Mouse (Mus musculus) layer of hippocampus, adult 2 months (tissue): ENCODE data around the gene Pip5k1c. TPM values are rescaled to one million over a fixed set of nuclear protein-coding genes. Genes with fewer than 3 reads are reported as not detected.

Experiments
- DNase-seq, 2 experiments: peaks; one replicate each; pipeline ENCODE4 v3.0.0; 2022; ENCODE audit warnings: low spot score in 2 of 2
- H3K27ac ChIP-seq: fragments of 200-600 bp; 2 replicates; pipeline ENCODE4 v1.8.1; 2022
- H3K4me3 ChIP-seq: fragments of 200-600 bp; 2 replicates; pipeline ENCODE4 v1.8.1; 2022; ENCODE audit warnings: mild to moderate bottlenecking
- CTCF ChIP-seq: fragments of 200-600 bp; conservative IDR thresholded peaks from 2 replicates; pipeline ENCODE4 v1.8.1; 2022; ENCODE audit warnings: antibody characterized with exemption, mild to moderate bottlenecking, moderate library complexity
- total RNA-seq, 2 experiments: library from RNA; stranded (reverse); gene quantifications; 2 replicates each; pipeline ENCODE4 v1.2.3; 2021

The Pip5k1c gene
- total RNA-seq, 2 experiments from 2014 or later: 308 to 314 TPM

DNA sequence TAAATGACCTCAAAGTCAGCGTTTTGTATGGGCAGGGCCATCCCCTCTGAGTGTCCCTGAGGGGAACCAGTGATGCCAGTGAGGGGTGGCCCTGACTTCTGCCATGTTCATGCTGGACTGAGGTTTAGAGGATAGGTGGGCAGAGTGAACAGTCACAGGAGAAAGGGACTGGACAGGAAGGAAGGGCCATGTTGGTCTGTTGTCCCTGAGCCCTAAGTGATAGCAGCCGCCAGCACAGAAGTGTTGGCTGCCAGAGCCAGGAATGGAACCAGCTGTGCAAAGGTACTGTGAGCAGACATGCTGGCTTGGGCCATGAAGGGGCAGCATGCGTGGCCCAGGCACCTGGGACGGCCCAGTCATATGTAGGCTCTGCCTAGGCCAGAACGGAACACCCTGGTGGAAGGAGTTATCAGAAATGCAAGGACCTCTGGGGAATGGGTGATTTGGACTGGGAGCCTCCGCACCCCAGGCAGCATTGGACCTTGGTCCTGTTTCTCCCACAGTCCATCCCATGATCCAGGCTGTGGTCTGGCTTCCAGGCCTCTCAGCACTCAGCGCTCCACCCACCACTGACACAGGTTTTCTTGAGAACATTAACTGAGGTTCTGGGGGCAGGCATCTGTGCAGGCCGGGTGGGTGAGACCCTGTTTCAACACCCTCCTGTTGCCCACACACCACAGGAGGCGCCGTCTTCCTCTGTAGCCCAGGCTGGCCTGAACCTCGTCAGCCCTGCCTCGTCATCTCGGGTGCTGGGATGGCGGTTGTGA, 7.0 kb downstream of the Pip5k1c start:
- DNase-seq: no peak
- TF ChIP-seq CTCF: no peak
- Histone ChIP-seq H3K27ac (peak overlapping the region; percentile 61; the same call in 1 of the 2 replicates), H3K4me3 (no peak overlapping the region)

DNA sequence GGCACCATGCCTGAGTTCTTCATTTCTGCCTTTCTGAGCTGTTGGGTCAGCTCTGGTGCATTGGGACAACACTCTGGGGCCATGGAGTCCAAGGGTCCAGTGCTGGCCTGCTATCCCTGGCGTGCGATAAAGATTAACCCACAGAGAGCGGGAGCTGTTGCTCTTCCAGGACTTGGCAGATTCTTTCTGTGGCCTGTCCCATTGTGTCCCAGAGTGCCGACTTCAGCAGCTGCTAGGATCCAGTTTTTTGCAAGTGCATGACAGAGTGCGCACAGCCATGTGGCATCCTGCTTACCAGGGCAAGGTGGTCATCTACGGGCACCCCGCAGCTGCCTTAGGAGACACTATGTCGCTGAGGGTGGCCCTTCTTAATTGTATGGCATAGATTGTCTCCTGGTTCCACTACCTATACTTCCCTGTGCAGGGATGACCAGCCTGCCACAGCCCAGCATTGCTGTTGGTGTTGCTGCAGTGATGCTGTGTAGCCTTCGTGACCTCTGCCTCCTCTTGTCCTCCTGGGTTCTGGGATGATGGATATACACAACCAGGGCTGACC, 7.7 kb downstream of the Pip5k1c start:
- DNase-seq: no peak
- no peak for TF ChIP-seq CTCF
- peak overlapping the region; percentile 61; the same call in 1 of the 2 replicates for H3K27ac ChIP-seq
- H3K4me3 ChIP-seq: no peak overlapping the region

DNA sequence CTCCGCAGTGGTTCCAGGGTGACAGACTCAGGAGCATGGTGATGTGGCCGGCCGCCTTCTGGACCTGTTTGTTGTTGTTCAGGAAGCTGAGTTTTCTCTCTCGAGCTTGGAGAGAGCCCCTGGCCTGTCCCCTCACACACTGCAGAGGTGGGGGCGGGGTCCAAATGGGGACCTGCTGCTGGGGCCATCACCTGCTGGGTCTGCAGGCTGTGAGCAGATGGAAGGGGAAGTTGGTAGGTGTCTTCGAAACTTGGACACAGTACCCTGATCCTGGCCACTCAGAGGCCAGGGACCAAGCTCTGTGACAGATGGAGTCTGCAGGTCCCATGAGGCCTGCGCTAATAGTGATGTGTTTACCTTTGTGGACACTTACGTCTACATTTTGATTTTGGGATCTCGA, 8.6 kb downstream of the Pip5k1c start:
- no peak for TF ChIP-seq CTCF
- H3K27ac ChIP-seq: peak overlapping the region; percentile 83; the same call in 1 of the 2 replicates

DNA sequence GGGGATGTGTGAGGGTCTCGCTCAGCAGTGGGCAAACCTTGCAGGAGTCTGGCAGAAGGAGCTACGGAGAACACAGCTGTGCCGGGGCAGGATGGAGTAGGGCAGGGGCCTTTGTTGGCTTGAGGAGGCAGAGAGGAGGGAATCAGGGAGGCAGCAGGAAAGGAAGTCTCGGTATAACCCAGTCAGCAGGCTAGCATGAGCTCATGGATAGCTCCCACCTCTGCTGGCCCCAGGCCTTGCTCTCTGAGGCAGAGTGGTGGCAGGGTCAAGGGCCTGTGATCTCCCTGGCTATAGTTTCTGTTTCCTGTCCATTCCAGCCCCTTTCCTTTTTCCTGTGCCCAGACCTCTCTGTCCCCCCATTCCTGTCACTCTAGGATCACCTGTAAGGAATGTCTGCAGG, 9.5 kb downstream of the Pip5k1c start:
- no peak for DNase-seq
- no peak for TF ChIP-seq CTCF
- Histone ChIP-seq H3K27ac (peak overlapping the region; percentile 83), H3K4me3 (peak overlapping the region; percentile 33; the same call in 1 of the 2 replicates)

More for the DNA sequence above, 8.6 kb downstream of the Pip5k1c start:
- H3K4me3 ChIP-seq: no peak overlapping the region
- DNase-seq: no peak

DNA sequence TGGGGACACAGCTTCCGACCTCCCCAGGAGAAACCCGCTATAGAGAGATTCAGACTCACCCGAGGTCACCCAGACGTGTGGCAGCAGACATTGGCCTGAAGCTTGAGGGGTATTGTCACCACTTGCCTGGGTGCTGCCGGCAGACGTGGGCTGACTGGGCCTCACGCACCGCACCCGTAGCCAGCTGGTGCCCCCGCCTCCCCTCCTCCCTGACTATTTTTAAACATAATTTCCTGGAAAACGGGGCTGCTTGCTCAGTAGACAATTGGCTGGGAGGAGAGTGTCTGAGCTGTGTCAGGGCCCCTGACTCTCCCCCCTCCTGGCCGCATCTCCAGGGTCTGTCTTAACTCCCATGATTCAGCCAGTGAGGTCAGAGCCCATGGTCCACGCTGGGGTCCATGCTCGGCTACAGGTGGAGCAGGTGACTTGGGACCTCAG, 10.0 kb downstream of the Pip5k1c start:
- DNase-seq: peak; percentile 65 to 71
- Histone ChIP-seq H3K27ac (peak overlapping the region; percentile 83), H3K4me3 (peak overlapping the region; percentile 33; the same call in 1 of the 2 replicates)
- TF ChIP-seq CTCF: no peak

DNA sequence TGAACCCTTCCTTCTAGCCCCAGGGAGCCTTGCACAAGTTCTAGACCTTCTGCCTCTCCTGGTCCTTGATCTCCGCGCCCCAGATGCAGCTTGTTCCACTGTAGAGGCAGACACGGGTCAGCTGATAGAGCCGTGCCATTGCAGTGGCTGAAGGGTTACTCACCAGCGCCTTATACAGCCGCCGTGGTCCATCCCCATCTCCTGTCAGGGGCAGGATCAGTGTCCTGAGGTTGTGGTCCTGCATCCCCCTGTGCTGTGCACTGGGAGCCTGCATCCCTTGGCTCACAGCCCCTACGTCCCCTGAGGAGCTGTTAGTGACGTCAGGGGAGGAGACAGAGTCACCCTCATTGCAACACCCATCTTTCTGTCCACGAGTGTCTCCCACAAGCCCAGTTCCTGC, 10.5 kb downstream of the Pip5k1c start:
- Histone ChIP-seq H3K27ac (peak overlapping the region; percentile 83), H3K4me3 (peak overlapping the region; percentile 33)
- no peak for TF ChIP-seq CTCF
- DNase-seq: no peak

- H3K27ac ChIP-seq: peak overlapping the region; percentile 83
- DNase-seq: no peak
Observed at GRCm38 (mm10) chr10:81303761-81304160, 11.0 kb downstream of the Pip5k1c start.

GRCm38 (mm10) chr10:81304597-81305238, 12.0 kb downstream of the Pip5k1c start:
- DNase-seq: peak in 1 of 2 experiments; percentile 55
- Histone ChIP-seq H3K4me3 (no peak overlapping the region), H3K27ac (0 out of 2 replicates have a peak overlapping the region, but pooled peaks have one; percentile 33)
- peak; percentile 88 for TF ChIP-seq CTCF

More at GRCm38 (mm10) chr10:81303761-81304160, 11.0 kb downstream of the Pip5k1c start:
- H3K4me3 ChIP-seq: no peak overlapping the region
- no peak for TF ChIP-seq CTCF

DNA sequence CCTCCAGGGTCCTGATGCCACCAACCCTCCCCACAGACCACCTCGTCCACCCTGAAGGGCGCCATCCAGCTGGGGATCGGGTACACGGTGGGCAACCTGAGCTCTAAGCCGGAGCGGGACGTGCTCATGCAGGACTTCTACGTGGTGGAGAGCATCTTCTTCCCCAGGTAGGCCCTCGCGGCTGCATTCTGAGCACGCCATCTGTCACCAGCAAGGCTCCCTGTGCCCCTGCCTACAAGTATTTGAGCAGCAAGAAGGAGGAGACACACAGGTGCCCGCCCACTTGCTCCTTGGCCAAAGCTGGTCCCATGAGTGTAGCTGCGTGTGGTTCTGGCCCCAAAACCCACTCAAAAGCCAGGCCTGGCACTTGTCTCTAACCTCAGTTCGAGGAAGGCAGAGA, 12.9 kb downstream of the Pip5k1c start:
- no peak for TF ChIP-seq CTCF
- no peak for DNase-seq
- H3K27ac ChIP-seq: peak overlapping the region; percentile 70; the same call in 1 of the 2 replicates
- no peak overlapping the region for H3K4me3 ChIP-seq

DNA sequence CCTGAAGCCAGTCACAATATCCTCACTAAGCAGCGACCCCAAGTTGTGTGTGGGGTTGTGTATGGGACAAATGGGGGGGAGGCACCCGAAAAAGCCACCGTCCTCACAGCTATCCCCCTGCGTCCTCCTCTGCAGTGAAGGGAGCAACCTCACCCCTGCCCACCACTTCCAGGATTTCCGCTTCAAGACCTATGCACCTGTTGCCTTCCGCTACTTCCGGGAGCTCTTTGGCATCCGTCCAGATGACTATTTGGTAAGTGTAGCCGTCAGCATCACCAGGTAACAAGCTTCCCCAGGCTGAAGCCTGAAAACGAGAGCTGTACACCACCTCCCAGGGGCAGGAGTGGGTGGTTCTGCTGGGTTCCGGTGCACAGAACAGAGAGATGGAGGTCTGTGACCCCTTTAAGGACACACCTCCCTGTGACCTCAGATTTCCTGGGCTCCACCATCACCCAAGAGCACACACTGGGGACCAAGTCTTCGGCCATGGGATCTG, 13.5 kb downstream of the Pip5k1c start:
- TF ChIP-seq CTCF: no peak
- H3K27ac ChIP-seq: peak overlapping the region; percentile 70

GRCm38 (mm10) chr10:81306837-81307682, 14.3 kb downstream of the Pip5k1c start:
- Histone ChIP-seq H3K27ac (peak overlapping the region; percentile 70), H3K4me3 (no peak overlapping the region)
- no peak for TF ChIP-seq CTCF
- DNase-seq: no peak

More for the DNA sequence above, 13.5 kb downstream of the Pip5k1c start:
- H3K4me3 ChIP-seq: no peak overlapping the region
- DNase-seq: no peak

- no peak for TF ChIP-seq CTCF
- no peak for DNase-seq
- Histone ChIP-seq H3K4me3 (no peak overlapping the region), H3K27ac (no peak overlapping the region)
Observed at GRCm38 (mm10) chr10:81309571-81309970, 16.8 kb downstream of the Pip5k1c start.

DNA sequence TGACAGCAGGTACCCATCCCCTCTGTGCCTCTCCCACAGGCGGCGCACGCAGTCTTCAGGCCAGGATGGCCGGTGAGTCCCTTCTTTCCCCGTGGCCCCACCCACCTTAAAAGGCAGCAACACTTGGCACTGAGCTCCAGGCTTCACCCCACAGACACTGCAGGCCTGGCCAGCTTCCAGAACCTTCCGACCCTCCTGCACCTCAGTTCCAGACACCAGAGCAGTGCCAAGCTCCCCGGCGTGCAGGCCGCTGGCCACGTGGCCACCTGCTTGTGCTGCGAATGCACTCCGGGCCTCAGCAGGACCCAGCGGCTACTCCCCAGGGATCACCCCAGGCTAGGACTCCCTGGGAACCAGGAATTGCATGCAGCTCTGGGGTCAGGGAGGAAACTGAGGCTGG, 20.8 kb downstream of the Pip5k1c start:
- no peak for DNase-seq

More for the DNA sequence above, 20.8 kb downstream of the Pip5k1c start:
- no peak for TF ChIP-seq CTCF
- H3K4me3 ChIP-seq: no peak overlapping the region
- no peak overlapping the region for H3K27ac ChIP-seq
